In the genomic region with DNA sequence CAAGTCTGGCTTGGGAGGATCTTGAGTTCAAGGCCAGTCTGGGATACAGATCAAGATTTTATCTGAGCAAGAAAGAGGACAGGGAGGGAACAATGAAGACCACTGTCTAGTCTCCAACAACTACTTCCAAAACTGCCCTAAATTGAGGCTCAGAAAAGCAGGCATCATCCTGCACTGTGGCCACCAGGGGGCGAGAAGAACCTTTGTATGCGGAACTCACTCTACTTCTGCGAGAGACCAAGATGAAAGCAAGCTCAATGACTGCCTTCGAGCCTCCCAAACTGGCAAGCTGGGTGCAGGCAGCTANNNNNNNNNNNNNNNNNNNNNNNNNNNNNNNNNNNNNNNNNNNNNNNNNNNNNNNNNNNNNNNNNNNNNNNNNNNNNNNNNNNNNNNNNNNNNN, we compare ENCODE assay signal across 9 mouse cellular contexts. TPM values are rescaled to one million over a fixed set of nuclear protein-coding genes. Genes with fewer than 3 reads are reported as not detected.
A peak's percentile ranks its signal among the peaks of the same experiment; 100 is the strongest.
DNase-seq lines count a peak whose midpoint lies in the region; ATAC-seq and TF ChIP-seq lines count a peak whose summit lies in the region.
"Had no signal": no experiment of that assay in that cellular context is flagged by ENCODE, and none has a peak within 500 bp of the region (broad histone marks: within the 10 kb centered on the region; RNA-seq: fewer than 3 reads in every experiment).

No protein-coding gene starts in this region.

- H3K9ac ChIP-seq in lung, postnatal 0 days (replicated peaks; ENCODE audit: low read depth), result no peak overlapping the region
- H3K9ac ChIP-seq: heart, embryonic 15.5 days had no signal

- H3K4me3 ChIP-seq in lung, postnatal 0 days (ENCODE audit: low read depth, low read length), result no peak overlapping the region
- H3K4me3 ChIP-seq: heart, embryonic 15.5 days had no signal

- H3K9me3 ChIP-seq in lung, postnatal 0 days (ENCODE audit: low read length), result no peaks in the 10 kb centered on the region
- H3K9me3 ChIP-seq: heart, embryonic 15.5 days had no signal

- TF ChIP-seq EP300 in lung, postnatal 0 days (IDR thresholded peaks at IDR 0.05), result no peak

- DNase-seq in CD4-positive, CD25-positive, alpha-beta regulatory T cell, adult 2 months (ENCODE audit: low read depth, low spot score), result peak; percentile 90
- peak; percentile 88 for DNase-seq in ZHBTc4 (ENCODE audit: low read depth, low spot score)
- DNase-seq in embryo, embryonic 10.5 days (ENCODE audit: low spot score), result peak; percentile 92
- peak; percentile 83 to 90 for DNase-seq in kidney, postnatal 36 days
- peak; percentile 87 for DNase-seq in lung, postnatal 0 days (ENCODE audit: low spot score)
- DNase-seq in right cerebral cortex, adult 18-20 months, result peak; percentile 66
- DNase-seq in urinary bladder, postnatal 25 days (ENCODE audit: low spot score), result peak; percentile 73

- no peaks in the 10 kb centered on the region for H3K4me1 ChIP-seq in lung, postnatal 0 days (ENCODE audit: insufficient read depth, low read depth, low read length)

- 4% methylated on average over 4 of the region's 4 CpGs for WGBS in lung, postnatal 0 days

- ATAC-seq in granulocyte monocyte progenitor cell, adult 5-6 weeks (replicated peaks; ENCODE audit: poor library complexity, severe bottlenecking), result peak; percentile 86
- peak; percentile 73 for ATAC-seq in lung, postnatal 0 days

- no peak overlapping the region for H3K27ac ChIP-seq in lung, postnatal 0 days (ENCODE audit: low read length)
- H3K27ac ChIP-seq: heart, embryonic 15.5 days had no signal

- no peak overlapping the region for H3K4me2 ChIP-seq in lung, postnatal 0 days (replicated peaks; ENCODE audit: low read depth, low read length)
- H3K4me2 ChIP-seq: heart, embryonic 15.5 days had no signal

- peak; percentile 98 for TF ChIP-seq CTCF in lung, postnatal 0 days (IDR thresholded peaks at IDR 0.05)

- peaks cover 37% of the 10 kb centered on the region for H3K36me3 ChIP-seq in lung, postnatal 0 days (ENCODE audit: insufficient read depth, low read length)

- no peaks in the 10 kb centered on the region for H3K27me3 ChIP-seq in lung, postnatal 0 days (replicated peaks; ENCODE audit: insufficient read depth, low read length)
- H3K27me3 ChIP-seq: heart, embryonic 15.5 days had no signal

RNA-seq across cellular contexts. Expression of gene Atp8b2, which starts 9.9 kb away (rescaled TPM):
- total RNA-seq in granulocyte monocyte progenitor cell, adult 5-6 weeks (2014; fragmentation: Nextera tagmentation), result 12.2 and 35.5 TPM in 2 replicates
- total RNA-seq in granulocyte monocyte progenitor cell, adult 5-6 weeks (2017), result 29.3 and 31.4 TPM in 2 replicates
- polyA plus RNA-seq in lung, postnatal 0 days (2015; fragmentation: Nextera tagmentation; extraction: Ambion mirVana), result 7.1 and 7.4 TPM in 2 replicates

RNA-seq across cellular contexts. Expression of gene Il6ra, which starts 40.4 kb away (rescaled TPM):
- total RNA-seq in granulocyte monocyte progenitor cell, adult 5-6 weeks (2014; fragmentation: Nextera tagmentation), result 35.2 and 36.8 TPM in 2 replicates
- total RNA-seq in granulocyte monocyte progenitor cell, adult 5-6 weeks (2017), result 14.7 and 20.8 TPM in 2 replicates
- 15.7 and 17.9 TPM in 2 replicates for polyA plus RNA-seq in lung, postnatal 0 days (2015; fragmentation: Nextera tagmentation; extraction: Ambion mirVana)

RNA-seq across cellular contexts. Expression of gene Hax1, which starts 45.2 kb away (rescaled TPM):
- 117 and 123 TPM in 2 replicates for total RNA-seq in granulocyte monocyte progenitor cell, adult 5-6 weeks (2014; fragmentation: Nextera tagmentation)
- total RNA-seq in granulocyte monocyte progenitor cell, adult 5-6 weeks (2017), result 86.2 and 87.3 TPM in 2 replicates
- 80.5 and 93.6 TPM in 2 replicates for polyA plus RNA-seq in lung, postnatal 0 days (2015; fragmentation: Nextera tagmentation; extraction: Ambion mirVana)
